ENCODE assay signal across 9 mouse cellular contexts in genomic region chr1:111754263-111754857, GRCm38 (mm10).
A peak's percentile ranks its signal among the peaks of the same experiment; 100 is the strongest.
DNase-seq lines count a peak whose midpoint lies in the region; ATAC-seq lines count a peak whose summit lies in the region.
"Had no signal": no experiment of that assay in that cellular context is flagged by ENCODE, and none has a peak within 500 bp of the region (broad histone marks: within the 10 kb centered on the region; RNA-seq: fewer than 3 reads in every experiment).

No protein-coding gene starts in this region.

- intact Hi-C loops in heart, postnatal 25 days (cut with DNase I) = no loop called here

- H3K9ac ChIP-seq in heart, embryonic 15.5 days = no peak overlapping the region
- H3K9ac ChIP-seq in hindbrain, embryonic 11.5 days (ENCODE audit: low read depth, low read length) = no peak overlapping the region
- peak overlapping the region; percentile 64 for H3K9ac ChIP-seq in midbrain, embryonic 16.5 days (ENCODE audit: low read depth, low read length)
- H3K9ac ChIP-seq: liver, embryonic 15.5 days had no signal

- no peaks in the 10 kb centered on the region for H3K36me3 ChIP-seq in heart, embryonic 15.5 days
- H3K36me3 ChIP-seq in hindbrain, embryonic 11.5 days (ENCODE audit: control insufficient read depth, insufficient read depth, low read length) = no peaks in the 10 kb centered on the region
- H3K36me3 ChIP-seq in midbrain, embryonic 16.5 days (ENCODE audit: control insufficient read depth, insufficient read depth, low read length) = no peaks in the 10 kb centered on the region
- H3K36me3 ChIP-seq: liver, embryonic 15.5 days had no signal

- no peak for DNase-seq in heart, postnatal 25 days (ENCODE audit: low spot score)
- peak; percentile 7 for DNase-seq in embryo, embryonic 9.5 days (ENCODE audit: extremely low spot score)
- peak; percentile 4 for DNase-seq in hindbrain, embryonic 11.5 days (ENCODE audit: low spot score)
- DNase-seq in lung, postnatal 14 days = no peak
- no peak for DNase-seq in adrenal gland, postnatal 25 days

- peak overlapping the region; percentile 26 for H3K4me3 ChIP-seq in heart, embryonic 15.5 days
- H3K4me3 ChIP-seq in hindbrain, embryonic 11.5 days (ENCODE audit: low read depth, low read length) = no peak overlapping the region
- peak overlapping the region; percentile 31 for H3K4me3 ChIP-seq in midbrain, embryonic 16.5 days (ENCODE audit: low read depth, low read length)
- H3K4me3 ChIP-seq: liver, embryonic 15.5 days had no signal

- WGBS in heart, embryonic 15.5 days = 3% methylated on average over 18 of the region's 20 CpGs
- 13% methylated on average over 15 of the region's 20 CpGs for WGBS in hindbrain, embryonic 11.5 days
- WGBS in midbrain, embryonic 16.5 days = 10% methylated on average over 14 of the region's 20 CpGs

- no peaks in the 10 kb centered on the region for H3K27me3 ChIP-seq in heart, embryonic 15.5 days
- no peaks in the 10 kb centered on the region for H3K27me3 ChIP-seq in hindbrain, embryonic 11.5 days (ENCODE audit: control insufficient read depth, insufficient read depth, low read length)
- H3K27me3 ChIP-seq in midbrain, embryonic 16.5 days (ENCODE audit: control insufficient read depth, insufficient read depth, low read depth, low read length) = no peaks in the 10 kb centered on the region
- H3K27me3 ChIP-seq: liver, embryonic 15.5 days had no signal

- peak overlapping the region; percentile 59 for H3K4me2 ChIP-seq in heart, embryonic 15.5 days
- H3K4me2 ChIP-seq in hindbrain, embryonic 11.5 days (replicated peaks; ENCODE audit: low read depth, low read length) = peak overlapping the region; percentile 47
- peak overlapping the region; percentile 55 for H3K4me2 ChIP-seq in midbrain, embryonic 16.5 days (ENCODE audit: low read length)
- H3K4me2 ChIP-seq: liver, embryonic 15.5 days had no signal

- no peaks in the 10 kb centered on the region for H3K9me3 ChIP-seq in heart, embryonic 15.5 days (replicated peaks)
- H3K9me3 ChIP-seq in hindbrain, embryonic 11.5 days (ENCODE audit: control insufficient read depth, low read length) = no peaks in the 10 kb centered on the region
- H3K9me3 ChIP-seq in midbrain, embryonic 16.5 days (replicated peaks; ENCODE audit: control insufficient read depth, low read length, poor library complexity, severe bottlenecking) = no peaks in the 10 kb centered on the region
- H3K9me3 ChIP-seq: liver, embryonic 15.5 days had no signal

- ATAC-seq in heart, embryonic 15.5 days (replicated peaks; ENCODE audit: insufficient number of reproducible peaks, insufficient read depth, low FRiP score, low read depth) = no peak
- peak; percentile 69 for ATAC-seq in hindbrain, embryonic 11.5 days (ENCODE audit: low FRiP score)
- 0 out of 2 replicates have a peak, but pooled peaks have one; percentile 36 for ATAC-seq in midbrain, embryonic 16.5 days
- ATAC-seq in erythroblast, adult 5-6 weeks (replicated peaks; ENCODE audit: low FRiP score, poor library complexity, severe bottlenecking) = no peak

- H3K27ac ChIP-seq in heart, embryonic 15.5 days = no peak overlapping the region
- H3K27ac ChIP-seq in hindbrain, embryonic 11.5 days (ENCODE audit: low read depth, low read length) = no peak overlapping the region
- no peak overlapping the region for H3K27ac ChIP-seq in midbrain, embryonic 16.5 days (ENCODE audit: low read length)
- H3K27ac ChIP-seq: liver, embryonic 15.5 days had no signal

- H3K4me1 ChIP-seq in heart, embryonic 15.5 days (replicated peaks) = no peaks in the 10 kb centered on the region
- no peaks in the 10 kb centered on the region for H3K4me1 ChIP-seq in hindbrain, embryonic 11.5 days (replicated peaks; ENCODE audit: control insufficient read depth, insufficient read depth, low read length)
- no peaks in the 10 kb centered on the region; the same call in 1 of the 2 replicates for H3K4me1 ChIP-seq in midbrain, embryonic 16.5 days (ENCODE audit: control insufficient read depth, insufficient read depth, low read length)
- H3K4me1 ChIP-seq: liver, embryonic 15.5 days had no signal

Comparison
In these comparisons a context has a peak if more than half of its experiments do, and no peak if none do; other contexts are left out.
1. ATAC-seq: peak in hindbrain, embryonic 11.5 days (single experiment) and midbrain, embryonic 16.5 days (single experiment); none in heart, embryonic 15.5 days (single experiment) and erythroblast, adult 5-6 weeks (single experiment).
2. DNase-seq: peak in embryo, embryonic 9.5 days (single experiment) and hindbrain, embryonic 11.5 days (single experiment); none in heart, postnatal 25 days (single experiment), lung, postnatal 14 days (single experiment) and adrenal gland, postnatal 25 days (single experiment).
3. Peak in every context shown above with its lines, with median percentiles within 50 percentile points of each other: H3K4me2 ChIP-seq.